Mouse (Mus musculus) ovary, postnatal 10 days (tissue): ENCODE results near the gene Mef2d.

Experiments
- DNase-seq: peaks from one replicate; pipeline ENCODE4 v3.0.0; 2022; ENCODE audit warnings: low spot score

Mef2d gene

GRCm38 (mm10) chr3:88181374-88181773 lies 39.2 kb downstream of the Mef2d start:
- DNase-seq, result no peak

- no peak for DNase-seq
These were observed 44.3 kb downstream of the Mef2d start for GRCm38 (mm10) chr3:88186424-88186823.

- no peak for DNase-seq
These were observed 49.0 kb downstream of the Mef2d start for GRCm38 (mm10) chr3:88191146-88191545.

GRCm38 (mm10) chr3:88191820-88192616 lies 49.8 kb downstream of the Mef2d start:
- no peak for DNase-seq

GRCm38 (mm10) chr3:88197741-88198504 lies 55.8 kb downstream of the Mef2d start:
- DNase-seq, result no peak

- no peak for DNase-seq
These were observed 56.4 kb downstream of the Mef2d start for GRCm38 (mm10) chr3:88198505-88199020.

GRCm38 (mm10) chr3:88199541-88200110 lies 57.5 kb downstream of the Mef2d start:
- DNase-seq, result no peak

GRCm38 (mm10) chr3:88200161-88200971 lies 58.2 kb downstream of the Mef2d start:
- no peak for DNase-seq

- DNase-seq, result no peak
These were observed 58.8 kb downstream of the Mef2d start for GRCm38 (mm10) chr3:88200972-88201330.

- DNase-seq, result no peak
These were observed 59.5 kb downstream of the Mef2d start for GRCm38 (mm10) chr3:88201640-88202039.

- DNase-seq, result no peak
These were observed 60.8 kb downstream of the Mef2d start for GRCm38 (mm10) chr3:88202986-88203385.

- DNase-seq, result no peak
These were observed 61.3 kb downstream of the Mef2d start for GRCm38 (mm10) chr3:88203456-88203855.

GRCm38 (mm10) chr3:88203999-88204700 lies 62.0 kb downstream of the Mef2d start:
- no peak for DNase-seq

GRCm38 (mm10) chr3:88204751-88205150 lies 62.6 kb downstream of the Mef2d start:
- DNase-seq, result no peak

GRCm38 (mm10) chr3:88205176-88205562 lies 63.0 kb downstream of the Mef2d start:
- DNase-seq, result no peak

- no peak for DNase-seq
These were observed 63.7 kb downstream of the Mef2d start for GRCm38 (mm10) chr3:88205563-88206491.

GRCm38 (mm10) chr3:88206500-88206899 lies 64.3 kb downstream of the Mef2d start:
- DNase-seq, result no peak

GRCm38 (mm10) chr3:88206901-88207371 lies 64.8 kb downstream of the Mef2d start:
- no peak for DNase-seq

- no peak for DNase-seq
These were observed 65.4 kb downstream of the Mef2d start for GRCm38 (mm10) chr3:88207451-88208100.
